10 mouse cellular contexts compared by ENCODE assay signal in genomic region chr8:108537686-108538551, GRCm38 (mm10).
DNase-seq lines count a peak whose midpoint lies in the region; ATAC-seq and TF ChIP-seq lines count a peak whose summit lies in the region.
"Had no signal": no experiment of that assay in that cellular context is flagged by ENCODE, and none has a peak within 500 bp of the region (broad histone marks: within the 10 kb centered on the region; RNA-seq: fewer than 3 reads in every experiment).

No protein-coding gene starts in this region.

- peak; percentile 78 for ATAC-seq in forebrain, embryonic 12.5 days (ENCODE audit: low FRiP score)
- no peak for ATAC-seq in hindbrain, embryonic 11.5 days (ENCODE audit: low FRiP score)
- peak; percentile 50; the same call in 1 of the 2 replicates for ATAC-seq in neural tube, embryonic 12.5 days (ENCODE audit: low FRiP score, low read depth)
- no peak for ATAC-seq in liver, postnatal 0 days

- H3K4me1 ChIP-seq in forebrain, embryonic 12.5 days: peaks cover 48% of the 10 kb centered on the region
- no peaks in the 10 kb centered on the region for H3K4me1 ChIP-seq in hindbrain, embryonic 11.5 days (replicated peaks; ENCODE audit: control insufficient read depth, insufficient read depth, low read length)
- peaks cover 16% of the 10 kb centered on the region for H3K4me1 ChIP-seq in neural tube, embryonic 12.5 days
- H3K4me1 ChIP-seq in liver, postnatal 0 days (ENCODE audit: insufficient read depth): no peaks in the 10 kb centered on the region

- intact Hi-C loops in gastrocnemius, postnatal 14 days (cut with DNase I; ENCODE audit: low total_unique reads): no loop called here

- peak overlapping the region; percentile 45 for H3K4me3 ChIP-seq in layer of hippocampus, adult 2 months
- no peak overlapping the region for H3K4me3 ChIP-seq in forebrain, embryonic 12.5 days (replicated peaks)
- H3K4me3 ChIP-seq in hindbrain, embryonic 11.5 days (ENCODE audit: low read depth, low read length): no peak overlapping the region
- no peak overlapping the region for H3K4me3 ChIP-seq in neural tube, embryonic 12.5 days
- H3K4me3 ChIP-seq in liver, postnatal 0 days (ENCODE audit: low read depth, low read length): no peak overlapping the region

- H3K27me3 ChIP-seq in forebrain, embryonic 12.5 days: peaks cover 7% of the 10 kb centered on the region
- H3K27me3 ChIP-seq in hindbrain, embryonic 11.5 days (ENCODE audit: control insufficient read depth, insufficient read depth, low read length): no peaks in the 10 kb centered on the region
- H3K27me3 ChIP-seq in neural tube, embryonic 12.5 days (replicated peaks): no peaks in the 10 kb centered on the region
- H3K27me3 ChIP-seq in liver, postnatal 0 days (ENCODE audit: insufficient read depth, low read length): no peaks in the 10 kb centered on the region

- H3K36me3 ChIP-seq in forebrain, embryonic 12.5 days (replicated peaks): no peaks in the 10 kb centered on the region
- H3K36me3 ChIP-seq in hindbrain, embryonic 11.5 days (ENCODE audit: control insufficient read depth, insufficient read depth, low read length): no peaks in the 10 kb centered on the region
- no peaks in the 10 kb centered on the region for H3K36me3 ChIP-seq in neural tube, embryonic 12.5 days
- H3K36me3 ChIP-seq in liver, postnatal 0 days (replicated peaks; ENCODE audit: insufficient read depth, low read length): no peaks in the 10 kb centered on the region

- TF ChIP-seq CTCF in layer of hippocampus, adult 2 months (conservative IDR thresholded peaks at IDR 0.05): no peak
- TF ChIP-seq CTCF in liver, postnatal 0 days (IDR thresholded peaks at IDR 0.05; ENCODE audit: low read depth): no peak

- TF ChIP-seq EP300 in liver, postnatal 0 days (IDR thresholded peaks at IDR 0.05; ENCODE audit: low read depth): no peak

- no peak overlapping the region for H3K27ac ChIP-seq in layer of hippocampus, adult 2 months
- H3K27ac ChIP-seq in forebrain, embryonic 12.5 days: peak overlapping the region; percentile 66
- no peak overlapping the region for H3K27ac ChIP-seq in hindbrain, embryonic 11.5 days (ENCODE audit: low read depth, low read length)
- H3K27ac ChIP-seq in neural tube, embryonic 12.5 days: no peak overlapping the region
- H3K27ac ChIP-seq in liver, postnatal 0 days (ENCODE audit: low read depth): no peak overlapping the region
- H3K27ac ChIP-seq: liver, embryonic 14.5 days had no signal

- H3K9ac ChIP-seq in forebrain, embryonic 12.5 days: no peak overlapping the region
- no peak overlapping the region for H3K9ac ChIP-seq in hindbrain, embryonic 11.5 days (ENCODE audit: low read depth, low read length)
- 0 out of 2 replicates have a peak overlapping the region, but pooled peaks have one; percentile 5 for H3K9ac ChIP-seq in neural tube, embryonic 12.5 days
- no peak overlapping the region for H3K9ac ChIP-seq in liver, postnatal 0 days (replicated peaks)
- H3K9ac ChIP-seq: liver, embryonic 14.5 days had no signal

- no peaks in the 10 kb centered on the region for H3K9me3 ChIP-seq in forebrain, embryonic 12.5 days
- no peaks in the 10 kb centered on the region for H3K9me3 ChIP-seq in hindbrain, embryonic 11.5 days (ENCODE audit: control insufficient read depth, low read length)
- no peaks in the 10 kb centered on the region for H3K9me3 ChIP-seq in neural tube, embryonic 12.5 days
- no peaks in the 10 kb centered on the region for H3K9me3 ChIP-seq in liver, postnatal 0 days (ENCODE audit: low read length)

- H3K4me2 ChIP-seq in forebrain, embryonic 12.5 days: peak overlapping the region; percentile 42
- H3K4me2 ChIP-seq in hindbrain, embryonic 11.5 days (replicated peaks; ENCODE audit: low read depth, low read length): no peak overlapping the region
- peak overlapping the region; percentile 38 for H3K4me2 ChIP-seq in neural tube, embryonic 12.5 days (replicated peaks)
- H3K4me2 ChIP-seq in liver, postnatal 0 days (ENCODE audit: low read depth, low read length): no peak overlapping the region

- WGBS in forebrain, embryonic 12.5 days: 56% methylated on average over 25 of the region's 25 CpGs
- 72% methylated on average over 25 of the region's 25 CpGs for WGBS in hindbrain, embryonic 11.5 days
- 69% methylated on average over 25 of the region's 25 CpGs for WGBS in neural tube, embryonic 12.5 days
- 75% methylated on average over 25 of the region's 25 CpGs for WGBS in liver, postnatal 0 days (ENCODE audit: insufficient replicate concordance)

- DNase-seq in layer of hippocampus, adult 2 months (ENCODE audit: low spot score in 2 of 2): peak in 1 of 2 experiments; percentile 13
- DNase-seq in layer of hippocampus, adult 11-12 months (ENCODE audit: low spot score): no peak
- peak; percentile 49 for DNase-seq in hindbrain, embryonic 11.5 days (ENCODE audit: low spot score)
- DNase-seq in gastrocnemius, postnatal 14 days: no peak
- no peak for DNase-seq in heart, adult 9 months (ENCODE audit: low spot score in 2 of 2)
- DNase-seq in liver, postnatal 0 days: no peak
- DNase-seq: adrenal gland, postnatal 10 days had no signal

Comparison
In these comparisons a context has a peak if more than half of its experiments do, and no peak if none do; other contexts are left out.
1. ATAC-seq: peak in forebrain, embryonic 12.5 days (single experiment) and neural tube, embryonic 12.5 days (single experiment); none in hindbrain, embryonic 11.5 days (single experiment) and liver, postnatal 0 days (single experiment).
2. H3K4me2 ChIP-seq: peak in forebrain, embryonic 12.5 days (single experiment) and neural tube, embryonic 12.5 days (single experiment); none in hindbrain, embryonic 11.5 days (single experiment) and liver, postnatal 0 days (single experiment).